Mouse (Mus musculus) urinary bladder, postnatal 4 days (tissue): ENCODE results near the gene Lhb.
"Not testable (repeated sequence)": the region's sequence is repeated elsewhere in the genome, so short reads cannot be mapped to it uniquely, and the experiment has no call there.

Source experiments
- DNase-seq, 2 experiments: peaks; one replicate each; pipeline ENCODE4 v3.0.0; 2021 to 2022; ENCODE audit warnings: low spot score in 2 of 2

Gene Lhb

DNA sequence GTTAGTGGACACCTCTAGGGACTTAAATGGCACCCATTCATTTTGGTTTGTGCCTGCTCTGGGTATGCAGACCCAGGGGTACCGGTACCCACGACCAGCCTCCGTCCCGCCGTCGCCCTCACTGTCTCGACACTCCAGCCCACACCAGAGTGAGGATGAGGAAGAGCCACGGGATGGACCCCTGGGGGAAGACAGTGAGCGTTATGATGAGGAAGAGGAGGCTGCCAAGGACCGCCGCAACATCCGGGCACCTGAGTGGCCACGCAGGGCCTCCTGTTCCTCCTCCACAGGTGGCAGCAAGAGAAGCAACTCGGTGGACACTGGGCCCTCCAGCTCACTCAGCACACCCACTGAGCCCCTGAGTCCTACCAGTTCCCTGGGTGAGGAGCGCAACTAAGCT is 34.4 kb downstream of the Lhb start:
- peak in 1 of 2 experiments; percentile 17 for DNase-seq

DNA sequence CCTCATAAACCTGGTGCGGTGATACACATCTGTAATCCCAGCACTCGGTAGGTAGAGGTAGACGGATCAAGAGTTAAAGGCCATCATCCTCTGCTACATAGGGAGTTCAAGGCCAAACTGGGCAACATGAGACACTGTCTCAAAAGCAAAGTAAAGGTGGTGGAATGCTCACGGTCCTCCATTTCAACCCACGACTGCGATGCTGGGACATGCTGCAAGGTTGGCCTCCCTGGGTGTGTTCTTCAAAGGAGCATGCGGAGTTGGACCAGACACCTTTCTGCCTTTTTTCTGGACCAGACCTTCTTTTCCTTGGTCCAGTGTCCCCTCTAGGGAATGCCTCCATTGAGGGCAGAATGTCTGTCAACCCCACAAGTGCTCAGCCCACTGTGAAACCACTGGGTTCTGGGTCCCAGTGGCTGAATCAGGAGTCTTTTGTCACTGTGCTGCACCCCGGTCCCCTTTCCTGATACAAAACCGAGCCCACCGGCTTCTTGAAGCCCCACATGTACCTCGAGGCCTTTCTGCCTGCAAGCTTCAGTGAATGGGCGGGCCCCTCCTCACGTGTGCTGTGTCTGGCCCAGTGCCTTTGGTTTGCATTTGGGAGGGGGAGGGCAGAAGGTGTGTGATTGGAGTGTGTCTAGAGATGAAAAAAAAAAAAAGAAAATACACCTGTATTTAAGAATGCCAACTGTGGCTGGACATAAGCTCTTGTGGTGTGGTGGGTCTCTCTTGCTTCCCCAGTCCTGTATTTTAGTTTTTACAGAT is 35.5 kb downstream of the Lhb start:
- DNase-seq: peak in 1 of 2 experiments; percentile 18

- DNase-seq: peak in 1 of 2 experiments; percentile 22
Measured at GRCm38 (mm10) chr7:45456721-45457203, 36.1 kb downstream of the Lhb start.

DNA sequence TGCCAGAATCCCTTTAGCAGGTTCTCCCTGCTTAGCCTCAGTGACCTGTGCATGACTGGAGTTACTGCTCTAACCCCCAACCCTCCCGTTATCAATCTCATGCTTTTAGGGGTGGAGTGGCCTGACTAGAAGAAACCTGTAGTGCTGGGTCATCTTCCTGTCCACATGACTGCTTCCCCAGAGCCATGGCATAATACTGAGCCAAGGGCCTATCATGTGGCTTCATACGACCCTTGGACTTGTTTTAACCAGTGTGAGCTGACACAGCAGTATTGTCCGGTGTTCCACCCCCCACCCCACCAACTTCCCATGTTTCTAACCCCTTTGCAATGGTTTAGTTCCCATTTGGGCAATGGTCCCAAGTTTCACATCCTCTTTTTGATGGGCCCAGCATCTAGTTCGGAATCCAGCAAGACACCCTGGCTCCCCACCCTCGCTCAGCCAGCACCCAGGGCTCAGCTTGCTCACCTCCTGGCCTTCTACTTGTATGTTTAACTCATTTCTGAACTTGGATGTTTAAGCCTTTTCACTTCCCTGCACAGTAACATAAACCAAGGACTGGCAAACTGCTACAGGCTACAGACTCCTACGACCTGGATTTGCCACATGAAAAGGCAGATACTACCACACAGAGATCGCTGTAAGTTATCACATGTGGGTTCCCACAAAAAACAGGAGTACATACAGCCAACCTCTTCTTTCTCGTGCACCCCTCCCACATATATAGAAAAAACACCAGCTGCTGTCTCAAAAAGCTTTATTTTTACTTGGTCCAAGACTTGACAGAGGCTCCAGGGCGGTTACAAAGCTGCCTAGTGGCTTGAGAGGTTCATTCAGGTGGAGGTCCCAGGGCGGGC is 36.8 kb downstream of the Lhb start:
- no peak for DNase-seq

GRCm38 (mm10) chr7:45458748-45459563 is 38.3 kb downstream of the Lhb start:
- peak; percentile 73 to 83 for DNase-seq

GRCm38 (mm10) chr7:45459564-45460140 is 39.0 kb downstream of the Lhb start, which contains the start of gene Ftl1:
Ftl1 (minus strand) TSS chr7:45459884.
- peak; percentile 97 for DNase-seq

GRCm38 (mm10) chr7:45460377-45460776 is 39.8 kb downstream of the Lhb start:
- DNase-seq: no peak

GRCm38 (mm10) chr7:45460860-45461314 is 40.3 kb downstream of the Lhb start:
- DNase-seq: peak; percentile 62 to 72

DNA sequence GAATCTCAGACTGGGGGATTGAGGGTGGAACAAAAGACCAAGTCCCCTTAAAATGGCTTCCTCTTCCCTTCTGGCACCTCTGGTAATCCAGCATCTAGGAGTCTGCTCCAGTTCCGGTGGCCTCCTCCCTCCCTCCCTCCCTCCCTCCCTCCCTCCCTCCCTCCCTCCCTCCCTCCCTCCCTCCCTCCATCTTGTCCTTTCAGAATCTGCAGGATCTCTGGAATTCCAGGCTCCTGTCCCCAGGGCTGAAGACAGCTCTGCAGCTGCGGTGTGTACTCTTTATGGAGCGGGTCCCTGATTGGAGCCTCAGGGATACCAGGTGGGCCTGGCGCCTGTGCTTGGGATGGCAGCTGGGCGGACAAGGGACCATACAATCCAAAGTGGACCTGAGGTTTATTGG is 40.7 kb downstream of the Lhb start:
- DNase-seq: no peak

DNA sequence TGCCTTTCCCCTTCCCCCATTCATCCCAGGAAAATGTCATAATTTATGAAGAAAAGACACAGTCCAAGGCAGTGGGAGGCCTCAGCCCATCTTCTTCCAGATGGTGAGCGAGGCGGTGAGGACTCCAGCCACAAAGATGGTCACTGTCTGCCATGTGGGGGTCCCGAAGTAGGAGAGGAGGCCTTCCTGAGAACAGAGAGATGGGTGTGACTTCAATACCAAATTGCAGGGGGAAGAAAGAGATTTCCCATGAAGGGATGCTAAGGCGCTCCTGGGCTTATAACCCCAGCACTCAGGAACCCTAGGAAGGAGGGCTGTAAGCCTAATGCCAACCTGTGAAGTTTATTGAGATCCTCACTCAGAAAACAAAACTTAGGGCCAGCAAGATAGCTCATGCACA is 41.2 kb downstream of the Lhb start:
- no peak for DNase-seq

- no peak for DNase-seq
Measured at GRCm38 (mm10) chr7:45462325-45462724, 41.7 kb downstream of the Lhb start.

DNA sequence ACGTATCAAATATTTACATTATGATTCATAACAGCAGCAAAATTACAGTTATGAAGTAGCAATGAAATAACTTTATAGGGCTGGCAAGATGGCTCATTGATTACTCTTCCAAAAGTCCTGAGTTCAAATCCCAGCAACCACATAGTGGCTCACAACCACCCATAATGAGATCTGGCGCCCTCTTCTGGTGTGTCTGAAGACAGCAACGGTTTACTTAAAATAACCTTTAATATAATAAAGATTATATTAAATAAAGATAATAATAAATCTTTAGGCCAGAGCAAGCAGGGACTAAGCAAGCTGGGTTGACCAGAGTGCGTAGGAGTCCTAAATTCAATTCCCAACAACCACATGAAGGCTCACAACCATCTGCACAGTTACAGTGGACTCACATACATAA is 42.2 kb downstream of the Lhb start:
- not testable (repeated sequence) for DNase-seq

DNA sequence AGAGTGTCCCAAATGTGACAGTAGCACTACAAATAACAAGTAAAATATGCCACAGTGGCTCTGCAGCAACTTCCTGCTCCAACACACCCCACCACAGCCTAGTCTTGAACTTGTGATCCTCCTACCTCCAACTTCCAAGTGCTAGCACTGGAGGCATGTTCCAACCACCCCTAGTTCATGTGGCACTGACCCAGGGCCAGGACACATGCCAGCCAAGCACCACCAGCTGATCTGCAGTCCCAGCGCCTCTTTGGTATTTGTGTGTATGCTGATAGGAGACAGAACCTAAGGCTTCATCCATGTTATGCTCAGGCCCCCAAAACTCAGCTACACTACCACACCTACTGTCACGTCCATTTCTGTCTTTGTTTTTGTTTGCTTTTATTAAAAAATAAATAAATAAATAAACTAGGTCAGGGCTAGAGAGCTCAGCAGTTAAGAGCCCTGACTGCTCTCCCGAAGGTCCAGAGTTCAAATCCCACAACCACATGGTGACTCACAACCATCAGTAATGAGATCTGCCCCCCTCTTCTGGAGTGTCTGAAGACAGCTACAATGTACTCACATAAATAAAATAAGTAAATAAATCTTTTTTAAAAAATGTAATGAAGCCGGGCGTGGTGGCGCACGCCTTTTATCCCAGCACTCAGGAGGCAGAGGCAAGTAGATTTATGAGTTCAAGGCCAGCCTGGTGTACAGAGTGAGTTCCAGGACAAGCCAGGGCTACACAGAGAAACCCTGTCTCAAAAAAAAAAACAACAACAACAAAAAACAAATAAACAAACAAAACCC is 43.6 kb downstream of the Lhb start:
- no peak for DNase-seq

DNA sequence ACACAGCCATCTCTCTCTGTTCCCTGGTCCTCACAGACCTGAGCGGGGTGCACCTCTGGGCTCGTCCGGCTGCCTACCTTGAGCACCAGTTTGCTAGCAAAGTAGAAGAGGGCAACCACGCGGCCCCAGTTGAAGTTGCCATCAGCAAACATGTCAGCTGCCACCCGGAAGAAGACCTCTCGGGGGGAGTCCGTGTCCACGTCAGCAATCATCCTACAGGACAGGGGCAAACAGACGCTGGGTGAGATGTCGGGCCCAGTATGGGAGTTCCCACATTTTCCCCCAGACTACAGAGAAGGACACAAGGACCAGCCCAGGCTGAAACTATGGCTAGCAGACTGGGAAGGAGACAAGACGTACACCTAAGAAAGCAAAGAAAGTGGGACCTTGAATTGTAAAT is 44.5 kb downstream of the Lhb start:
- DNase-seq: no peak

- DNase-seq: no peak
Measured at GRCm38 (mm10) chr7:45465549-45465948, 44.9 kb downstream of the Lhb start.

GRCm38 (mm10) chr7:45466283-45467089 is 45.9 kb downstream of the Lhb start, which contains the start of gene Bax:
Bax (minus strand) TSS chr7:45466898.
- peak; percentile 94 to 96 for DNase-seq

DNA sequence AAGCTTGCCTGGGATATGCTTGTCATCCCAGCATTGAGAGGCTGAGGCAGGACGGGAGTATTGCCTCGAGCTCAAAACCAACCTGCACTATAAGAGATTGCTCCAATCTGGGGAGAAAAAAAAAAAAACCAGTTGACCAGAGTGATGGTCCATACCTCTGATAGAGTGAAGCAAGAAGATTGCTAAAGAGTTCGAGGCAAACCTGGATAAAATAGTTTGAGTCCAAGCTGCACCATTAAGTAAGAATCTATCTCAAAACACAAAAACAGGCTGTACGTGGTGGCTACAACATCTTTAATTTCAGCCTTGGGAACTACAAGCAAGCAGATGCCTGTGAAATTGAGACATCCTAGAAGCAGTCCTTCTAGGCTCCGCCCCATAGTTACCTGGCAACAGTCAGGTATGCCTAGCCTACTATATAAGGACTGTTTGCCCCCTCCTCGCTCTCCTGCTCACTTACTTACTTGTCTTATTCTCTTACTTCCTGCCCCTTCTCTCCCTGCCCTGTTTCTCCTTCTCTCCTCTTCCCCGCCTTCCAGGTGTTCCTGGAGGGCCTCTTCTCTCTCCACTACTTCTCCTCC is 46.6 kb downstream of the Lhb start:
- peak in 1 of 2 experiments; percentile 13 for DNase-seq

DNA sequence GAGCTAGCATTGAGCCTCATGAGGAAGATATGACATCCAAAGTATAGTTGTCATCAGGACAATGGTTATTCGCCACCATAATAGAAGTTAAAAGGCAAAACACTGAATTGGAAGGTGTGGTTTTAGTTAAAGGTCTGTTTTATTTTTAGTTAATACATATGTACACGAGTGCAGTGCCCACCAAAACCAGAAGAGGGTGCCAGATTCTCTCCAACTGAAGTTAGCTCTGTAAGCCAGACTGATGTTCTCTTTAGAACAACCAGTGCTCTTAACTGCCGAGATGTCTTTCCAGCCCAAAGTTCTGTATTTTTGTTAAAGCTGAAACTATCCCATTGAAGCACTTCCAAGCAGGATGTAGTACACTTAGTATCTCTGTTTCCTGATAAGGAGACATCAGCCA is 50.2 kb downstream of the Lhb start:
- peak; percentile 27 to 77 for DNase-seq
